Mouse (Mus musculus): ENCODE results near the gene Olfr1351. TPM values are rescaled to one million over a fixed set of nuclear protein-coding genes. Genes with fewer than 3 reads are reported as not detected.

Olfr1351 gene
- not detected for total RNA-seq (2023)

GRCm38 (mm10) chr10:79012172-79012571, at the start of gene Olfr1351:
Gene Olfr1351, plus strand, starts transcription at chr10:79012472.

GRCm38 (mm10) chr10:78963009-78963408, 49.3 kb upstream of the Olfr1351 start, which contains the start of gene Olfr1353:
Gene Olfr1353, plus strand, starts transcription at chr10:78963309.

GRCm38 (mm10) chr10:78980750-78981149, 31.5 kb upstream of the Olfr1351 start, which contains the start of gene Olfr1352:
Gene Olfr1352, plus strand, starts transcription at chr10:78981050.

GRCm38 (mm10) chr10:79028441-79028840, 16.2 kb downstream of the Olfr1351 start, which contains the start of gene Olfr57:
Gene Olfr57, plus strand, starts transcription at chr10:79028741.

Other genes with a start within 250 kb of the Olfr1351 start
- gene Slc1a6, start 232.0 kb upstream of the Olfr1351 start, total RNA-seq (2023): not detected
- not detected for gene Olfr1356, start 160.3 kb upstream of the Olfr1351 start, total RNA-seq (2023)
- not detected for gene Olfr1355, start 136.9 kb upstream of the Olfr1351 start, total RNA-seq (2023)
- gene Olfr1354, start 99.3 kb upstream of the Olfr1351 start, total RNA-seq (2023): not detected
- gene Olfr8, start 61.8 kb upstream of the Olfr1351 start, total RNA-seq (2023): not detected
- not detected for gene Olfr1353, start 49.2 kb upstream of the Olfr1351 start, total RNA-seq (2023)
- gene Olfr1352, start 31.4 kb upstream of the Olfr1351 start, total RNA-seq (2023): not detected
- gene Olfr57, start 16.3 kb downstream of the Olfr1351 start, total RNA-seq (2023): not detected
- gene 2610008E11Rik, start 85.1 kb downstream of the Olfr1351 start, total RNA-seq (2023): 10 to 100 TPM; 20.6 to 23.4 TPM
- gene Vmn2r80, start 136.3 kb downstream of the Olfr1351 start, total RNA-seq (2023): not detected
- not detected for gene Vmn2r81, start 235.2 kb downstream of the Olfr1351 start, total RNA-seq (2023)